ENCODE assay signal across 32 mouse cellular contexts in the genomic region with DNA sequence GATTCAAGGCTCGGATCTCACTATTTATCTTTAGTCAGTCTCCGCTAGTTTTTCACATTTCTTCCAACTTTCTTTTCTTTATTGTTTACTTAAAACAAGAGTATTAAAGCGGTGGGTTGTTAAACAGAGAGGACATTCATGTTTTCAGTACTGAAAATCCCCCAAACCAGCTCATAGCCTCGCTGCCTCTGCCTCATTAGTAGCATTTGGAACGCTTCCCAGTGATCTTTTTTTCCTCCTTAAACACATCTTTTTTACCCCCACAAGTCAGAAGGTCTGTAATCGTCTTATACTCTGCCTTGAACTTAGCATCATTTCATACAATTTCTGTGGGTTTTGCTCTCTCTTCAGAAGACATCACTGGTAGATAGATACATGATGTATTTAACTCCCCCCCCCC. TPM values are rescaled to one million over a fixed set of nuclear protein-coding genes. Genes with fewer than 3 reads are reported as not detected.
A peak's percentile ranks its signal among the peaks of the same experiment; 100 is the strongest.
DNase-seq lines count a peak whose midpoint lies in the region; ATAC-seq and TF ChIP-seq lines count a peak whose summit lies in the region.
"Had no signal": no experiment of that assay in that cellular context is flagged by ENCODE, and none has a peak within 500 bp of the region (broad histone marks: within the 10 kb centered on the region; RNA-seq: fewer than 3 reads in every experiment).

No protein-coding gene starts in this region.

- H3K9ac ChIP-seq in kidney, postnatal 0 days (ENCODE audit: low read depth, low read length) = no peak overlapping the region
- no peak overlapping the region for H3K9ac ChIP-seq in midbrain, embryonic 11.5 days (ENCODE audit: low read length)
- no peak overlapping the region for H3K9ac ChIP-seq in midbrain, embryonic 16.5 days (ENCODE audit: low read depth, low read length)
- no peak overlapping the region for H3K9ac ChIP-seq in embryonic facial prominence, embryonic 14.5 days (ENCODE audit: low read depth, low read length)
- H3K9ac ChIP-seq: forebrain, embryonic 13.5 days; forebrain, postnatal 0 days; heart, embryonic 13.5 days; hindbrain, embryonic 13.5 days; intestine, embryonic 15.5 days had no signal

- ATAC-seq in kidney, postnatal 0 days (replicated peaks; ENCODE audit: low FRiP score, low read depth) = no peak
- ATAC-seq in midbrain, embryonic 11.5 days (ENCODE audit: low FRiP score) = no peak
- no peak for ATAC-seq in midbrain, embryonic 16.5 days
- ATAC-seq in embryonic facial prominence, embryonic 14.5 days (ENCODE audit: low read depth) = no peak
- ATAC-seq: CD4-positive, CD25-positive, alpha-beta regulatory T cell, adult 4 months; forebrain, embryonic 13.5 days; forebrain, postnatal 0 days; hindbrain, embryonic 16.5 days; intestine, embryonic 15.5 days; Patski had no signal

- no peaks in the 10 kb centered on the region for H3K4me1 ChIP-seq in kidney, postnatal 0 days (replicated peaks; ENCODE audit: insufficient read depth, low read length)
- H3K4me1 ChIP-seq in midbrain, embryonic 11.5 days (ENCODE audit: control insufficient read depth, insufficient read depth, low read length) = no peaks in the 10 kb centered on the region
- no peaks in the 10 kb centered on the region for H3K4me1 ChIP-seq in midbrain, embryonic 16.5 days (ENCODE audit: control insufficient read depth, insufficient read depth, low read length)
- H3K4me1 ChIP-seq in embryonic facial prominence, embryonic 14.5 days (ENCODE audit: control insufficient read depth, insufficient read depth, low read length) = peaks cover 3% of the 10 kb centered on the region; the same call in 1 of the 2 replicates
- H3K4me1 ChIP-seq: heart, embryonic 10.5 days; heart, embryonic 13.5 days; hindbrain, embryonic 13.5 days; intestine, embryonic 15.5 days had no signal

- no peaks in the 10 kb centered on the region for H3K27me3 ChIP-seq in kidney, postnatal 0 days (ENCODE audit: insufficient read depth, low read length)
- no peaks in the 10 kb centered on the region for H3K27me3 ChIP-seq in midbrain, embryonic 11.5 days (ENCODE audit: control insufficient read depth, insufficient read depth, low read length)
- H3K27me3 ChIP-seq in midbrain, embryonic 16.5 days (ENCODE audit: control insufficient read depth, insufficient read depth, low read depth, low read length) = no peaks in the 10 kb centered on the region
- H3K27me3 ChIP-seq in embryonic facial prominence, embryonic 14.5 days (replicated peaks; ENCODE audit: control insufficient read depth, insufficient read depth, low read length) = no peaks in the 10 kb centered on the region
- H3K27me3 ChIP-seq: forebrain, embryonic 13.5 days; heart, embryonic 13.5 days; hindbrain, embryonic 13.5 days; intestine, embryonic 15.5 days had no signal

- H3K9me3 ChIP-seq in kidney, postnatal 0 days (replicated peaks; ENCODE audit: low read length) = no peaks in the 10 kb centered on the region; the same call in none of the 2 replicates
- H3K9me3 ChIP-seq in midbrain, embryonic 11.5 days (ENCODE audit: control insufficient read depth, low read length) = no peaks in the 10 kb centered on the region
- no peaks in the 10 kb centered on the region for H3K9me3 ChIP-seq in midbrain, embryonic 16.5 days (replicated peaks; ENCODE audit: control insufficient read depth, low read length, poor library complexity, severe bottlenecking)
- H3K9me3 ChIP-seq in embryonic facial prominence, embryonic 14.5 days (ENCODE audit: control insufficient read depth, low read length) = peaks cover 1% of the 10 kb centered on the region; the same call in 1 of the 2 replicates
- H3K9me3 ChIP-seq: forebrain, embryonic 13.5 days; heart, embryonic 10.5 days; intestine, embryonic 15.5 days had no signal

- peak; percentile 12 for DNase-seq in kidney, postnatal 0 days (ENCODE audit: low spot score)
- no peak for DNase-seq in kidney, adult 8-10 months
- peak; percentile 59 for DNase-seq in midbrain, embryonic 11.5 days (ENCODE audit: low spot score, missing footprints)
- DNase-seq in Muller cell, postnatal 12 days (ENCODE audit: inconsistent ontology term) = peak; percentile 17
- peak; percentile 67 for DNase-seq in embryonic facial prominence, embryonic 14.5 days (ENCODE audit: low spot score)
- no peak for DNase-seq in gastrocnemius, postnatal 4 days (ENCODE audit: low spot score in 2 of 2)
- no peak for DNase-seq in frontal cortex, postnatal 36 days (ENCODE audit: low spot score in 2 of 2)
- DNase-seq: adrenal gland, postnatal 10 days; adrenal gland, postnatal 36 days; cerebellum, adult 11 months; cerebellum, adult 2 months; cerebellum, postnatal 10 days; cerebellum, postnatal 36 days; embryo, embryonic 11 days; forebrain, postnatal 0 days; gastrocnemius, postnatal 25 days; heart, adult 2 months had no signal

- 47% methylated on average over 6 of the region's 6 CpGs for WGBS in kidney, postnatal 0 days
- WGBS in midbrain, embryonic 11.5 days = 78% methylated on average over 6 of the region's 6 CpGs
- WGBS in midbrain, embryonic 16.5 days = 51% methylated on average over 6 of the region's 6 CpGs
- 34% methylated on average over 6 of the region's 6 CpGs for WGBS in embryonic facial prominence, embryonic 14.5 days

- no peak for TF ChIP-seq CTCF in kidney, postnatal 0 days (IDR thresholded peaks at IDR 0.05; ENCODE audit: low read depth)

- no peak overlapping the region for H3K27ac ChIP-seq in kidney, postnatal 0 days
- no peak overlapping the region for H3K27ac ChIP-seq in midbrain, embryonic 11.5 days (ENCODE audit: low read depth, low read length)
- H3K27ac ChIP-seq in midbrain, embryonic 16.5 days (ENCODE audit: low read length) = no peak overlapping the region
- H3K27ac ChIP-seq in embryonic facial prominence, embryonic 14.5 days (replicated peaks; ENCODE audit: low read depth, low read length) = no peak overlapping the region
- H3K27ac ChIP-seq: forebrain, embryonic 13.5 days; heart, adult 2 months; heart, embryonic 10.5 days; heart, embryonic 13.5 days; hindbrain, embryonic 13.5 days; intestine, embryonic 15.5 days had no signal

- no peak overlapping the region for H3K4me2 ChIP-seq in kidney, postnatal 0 days (ENCODE audit: low read length)
- H3K4me2 ChIP-seq in midbrain, embryonic 11.5 days = no peak overlapping the region
- no peak overlapping the region for H3K4me2 ChIP-seq in midbrain, embryonic 16.5 days (ENCODE audit: low read length)
- H3K4me2 ChIP-seq in embryonic facial prominence, embryonic 14.5 days (ENCODE audit: low read depth, low read length) = no peak overlapping the region
- H3K4me2 ChIP-seq: forebrain, embryonic 13.5 days; heart, embryonic 13.5 days; hindbrain, embryonic 13.5 days; intestine, embryonic 15.5 days had no signal

- no peaks in the 10 kb centered on the region for H3K36me3 ChIP-seq in kidney, postnatal 0 days (ENCODE audit: insufficient read depth, low read length)
- no peaks in the 10 kb centered on the region for H3K36me3 ChIP-seq in midbrain, embryonic 11.5 days (ENCODE audit: control insufficient read depth, insufficient read depth, low read length)
- H3K36me3 ChIP-seq in midbrain, embryonic 16.5 days (ENCODE audit: control insufficient read depth, insufficient read depth, low read length) = no peaks in the 10 kb centered on the region
- H3K36me3 ChIP-seq in embryonic facial prominence, embryonic 14.5 days (ENCODE audit: control insufficient read depth, insufficient read depth, low read length) = no peaks in the 10 kb centered on the region
- H3K36me3 ChIP-seq: heart, embryonic 10.5 days; heart, embryonic 13.5 days; hindbrain, embryonic 13.5 days; intestine, embryonic 15.5 days had no signal

- no peak overlapping the region for H3K4me3 ChIP-seq in kidney, postnatal 0 days (replicated peaks; ENCODE audit: low read depth, low read length)
- H3K4me3 ChIP-seq in midbrain, embryonic 11.5 days (ENCODE audit: low read depth, low read length) = no peak overlapping the region
- H3K4me3 ChIP-seq in midbrain, embryonic 16.5 days (ENCODE audit: low read depth, low read length) = no peak overlapping the region
- H3K4me3 ChIP-seq in embryonic facial prominence, embryonic 14.5 days (ENCODE audit: low read depth, low read length) = no peak overlapping the region
- H3K4me3 ChIP-seq: erythroblast, embryonic 14.5 days; forebrain, embryonic 13.5 days; heart, adult 2 months; heart, embryonic 10.5 days; heart, embryonic 13.5 days; hindbrain, embryonic 13.5 days; intestine, embryonic 15.5 days had no signal

RNA-seq across cellular contexts. Expression of a gene that starts 48.2 kb away (rescaled TPM):
- polyA plus RNA-seq in kidney, postnatal 0 days (2015; fragmentation: Nextera tagmentation; extraction: Ambion mirVana) = not detected in 2 replicates
- not detected in 2 replicates for polyA plus RNA-seq in midbrain, embryonic 11.5 days (2014; fragmentation: Nextera tagmentation; extraction: Ambion mirVana)
- polyA plus RNA-seq in midbrain, embryonic 16.5 days (2015; fragmentation: Nextera tagmentation; extraction: Ambion mirVana) = 0.38 and 0.62 TPM in 2 replicates
- polyA plus RNA-seq in embryonic facial prominence, embryonic 14.5 days (2014; fragmentation: Nextera tagmentation; extraction: Ambion mirVana) = 0.21 and 0.22 TPM in 2 replicates
- total RNA-seq in gastrocnemius, postnatal 4 days (2021) = under 1 TPM; 0.41 to 0.49 TPM
- total RNA-seq: granulocyte monocyte progenitor cell, adult 5-6 weeks; hematopoietic stem cell, adult 5-6 weeks had no signal
- polyA plus RNA-seq: cortical plate, adult 2 months; embryonic facial prominence, embryonic 11.5 days; erythroblast, embryonic 14.5 days; heart, embryonic 13.5 days; heart, embryonic 16.5 days; hindbrain, embryonic 13.5 days; Patski had no signal

Comparison
In these comparisons a context has a peak if more than half of its experiments do, and no peak if none do; other contexts are left out.
1. DNase-seq: peak in kidney, postnatal 0 days (single experiment), midbrain, embryonic 11.5 days (single experiment), Muller cell, postnatal 12 days (single experiment) and embryonic facial prominence, embryonic 14.5 days (single experiment); none in kidney, adult 8-10 months (0 of 2), gastrocnemius, postnatal 4 days (0 of 2) and frontal cortex, postnatal 36 days (0 of 2).